Mouse (Mus musculus) stomach, adult 2 months (tissue): Measurements from ENCODE around the gene Vmn1r195. TPM values are rescaled to one million over a fixed set of nuclear protein-coding genes. Genes with fewer than 3 reads are reported as not detected.

ENCODE experiments used
- polyA plus RNA-seq: library from polyadenylated mRNA; depleted of rRNA; stranded (reverse); fragments of >200 nt; gene quantifications from 2 replicates; pipeline ENCODE4 v1.2.3, GENCODE M21; 2012; rRNA removed

The Vmn1r195 gene
- polyA plus RNA-seq: not detected in 2 replicates

DNA sequence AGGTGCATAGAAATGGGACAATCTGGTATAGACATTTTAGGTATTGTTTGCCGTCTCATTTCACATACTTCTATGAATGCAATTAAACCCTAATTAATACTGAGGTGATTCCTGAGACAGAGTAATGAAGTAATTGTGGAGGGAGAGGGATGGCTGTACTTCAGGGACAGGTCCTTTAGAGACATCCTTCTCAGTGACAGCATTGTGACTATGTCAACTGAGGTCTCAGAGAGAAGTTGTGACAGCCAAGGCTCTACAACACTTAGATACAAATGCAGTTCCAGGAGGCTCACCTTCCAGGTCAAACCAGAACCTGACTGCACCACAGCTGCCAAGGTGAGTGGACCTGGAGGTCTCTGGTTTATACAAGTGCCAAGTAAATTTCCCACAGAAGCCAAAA lies at the start of gene Vmn1r195:
Vmn1r195 (plus strand) TSS at position 301 of the 400 bp plus-strand sequence.

DNA sequence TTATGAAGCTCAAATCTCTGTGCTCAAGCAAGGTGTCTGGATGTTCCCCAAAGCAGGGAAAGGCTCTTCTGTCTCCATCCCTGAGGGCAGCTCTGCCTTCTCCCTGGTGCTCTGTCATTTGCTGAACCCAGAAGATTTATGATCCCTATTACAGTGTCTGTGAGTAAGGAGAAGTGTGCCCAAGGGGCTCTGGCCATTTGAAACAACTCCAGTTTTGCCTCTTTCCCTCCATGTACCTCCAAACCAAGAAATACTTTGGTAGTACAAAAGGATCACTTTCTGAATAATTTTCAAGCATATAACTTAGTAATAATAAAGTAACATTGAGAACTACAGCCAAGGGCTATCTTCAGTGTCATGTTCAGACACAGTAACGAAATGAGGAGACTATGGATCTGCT lies 47.3 kb upstream of the Vmn1r195 start, which contains the start of gene Vmn1r193:
Vmn1r193 (minus strand) TSS at position 101 of the 400 bp plus-strand sequence.

DNA sequence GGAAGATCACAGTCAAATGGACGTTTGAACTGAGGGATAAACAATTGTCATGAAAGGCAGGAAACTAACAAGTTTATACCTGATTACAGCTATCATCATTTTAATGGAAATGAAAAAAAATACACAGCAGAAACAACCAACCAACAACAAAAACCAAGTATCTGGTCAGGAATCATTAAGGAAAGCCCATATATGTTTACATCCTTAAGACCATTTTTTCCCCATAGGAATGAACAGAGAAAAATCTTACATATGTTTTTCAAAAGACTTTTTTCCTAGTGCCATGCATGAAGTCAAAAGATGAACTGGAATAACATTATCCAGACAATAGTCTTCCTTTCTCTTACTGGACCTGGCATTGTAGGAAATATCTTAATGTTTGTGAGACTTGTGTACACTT lies 26.4 kb upstream of the Vmn1r195 start, which contains the start of gene Vmn1r194:
Vmn1r194 (plus strand) TSS at position 301 of the 400 bp plus-strand sequence.

DNA sequence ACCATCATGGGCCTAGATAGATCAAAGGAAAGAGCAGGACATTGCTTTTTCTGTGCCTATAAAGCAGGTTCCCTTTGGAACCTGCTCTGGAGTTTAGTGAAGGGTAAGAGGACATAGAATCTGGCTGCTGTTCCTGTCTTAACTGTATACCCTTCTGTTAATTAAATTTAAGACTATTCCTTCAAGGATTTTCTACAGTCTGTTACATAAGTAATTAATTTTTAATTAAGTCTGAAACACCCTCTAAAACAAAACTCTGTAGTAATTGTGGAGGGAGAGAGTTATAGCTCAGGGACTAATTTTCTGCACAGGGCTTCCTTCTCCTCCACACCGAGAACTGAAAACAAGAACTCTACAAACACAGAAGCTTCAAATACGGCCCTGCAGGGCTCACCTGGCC lies 19.3 kb downstream of the Vmn1r195 start, which contains the start of gene Vmn1r196:
Vmn1r196 (plus strand) TSS at position 301 of the 400 bp plus-strand sequence.

DNA sequence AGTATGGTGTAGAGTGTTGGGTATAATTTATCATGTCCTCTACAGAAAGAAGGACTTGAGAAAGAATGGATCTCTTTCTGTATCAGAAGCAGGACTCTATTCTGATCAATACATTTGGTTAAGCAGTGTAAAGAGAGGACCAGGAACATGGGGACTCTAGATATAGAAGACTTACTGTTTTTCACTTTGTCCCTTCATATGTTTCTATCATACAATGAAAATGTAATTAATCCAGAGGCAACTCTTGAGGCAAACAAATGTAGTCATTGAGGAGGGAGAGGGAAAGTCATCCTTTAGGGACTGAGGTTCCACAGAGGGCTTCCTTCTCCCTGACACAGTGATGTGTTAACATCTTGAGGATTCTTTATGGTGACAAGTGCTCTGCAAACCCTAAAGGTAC lies 54.0 kb downstream of the Vmn1r195 start, which contains the start of gene Vmn1r197:
Vmn1r197 (plus strand) TSS at position 301 of the 400 bp plus-strand sequence.

Other genes with a start within 250 kb of the Vmn1r195 start
- gene Hist1h2ah, start 235.0 kb upstream of the Vmn1r195 start, polyA plus RNA-seq: 5.9 and 12.0 TPM in 2 replicates
- 9.0 and 9.2 TPM in 2 replicates for gene Hist1h2bk, start 234.7 kb upstream of the Vmn1r195 start, polyA plus RNA-seq
- 1.7 and 4.4 TPM in 2 replicates for gene Hist1h4i, start 229.2 kb upstream of the Vmn1r195 start, polyA plus RNA-seq
- 1.6 and 2.8 TPM in 2 replicates for gene Hist1h2ag, start 227.6 kb upstream of the Vmn1r195 start, polyA plus RNA-seq
- gene Hist1h2bj, start 227.3 kb upstream of the Vmn1r195 start, polyA plus RNA-seq: 3.4 and 3.7 TPM in 2 replicates
- gene Vmn1r188, start 186.1 kb upstream of the Vmn1r195 start, polyA plus RNA-seq: not detected in 2 replicates
- gene Vmn1r189, start 164.7 kb upstream of the Vmn1r195 start, polyA plus RNA-seq: not detected in 2 replicates
- gene Vmn1r191, start 86.6 kb upstream of the Vmn1r195 start, polyA plus RNA-seq: not detected in 2 replicates
- not detected in 2 replicates for gene Vmn1r192, start 79.4 kb upstream of the Vmn1r195 start, polyA plus RNA-seq
- gene Vmn1r193, start 47.4 kb upstream of the Vmn1r195 start, polyA plus RNA-seq: not detected in 2 replicates
- gene Vmn1r194, start 26.3 kb upstream of the Vmn1r195 start, polyA plus RNA-seq: not detected in 2 replicates
- not detected in 2 replicates for gene Vmn1r196, start 19.4 kb downstream of the Vmn1r195 start, polyA plus RNA-seq
- not detected in 2 replicates for gene Vmn1r197, start 54.1 kb downstream of the Vmn1r195 start, polyA plus RNA-seq
- gene Vmn1r198, start 79.8 kb downstream of the Vmn1r195 start, polyA plus RNA-seq: not detected in 2 replicates
- not detected in 2 replicates for gene Vmn1r199, start 109.3 kb downstream of the Vmn1r195 start, polyA plus RNA-seq
- not detected in 2 replicates for gene Vmn1r200, start 119.9 kb downstream of the Vmn1r195 start, polyA plus RNA-seq
- not detected in 2 replicates for gene Vmn1r201, start 201.4 kb downstream of the Vmn1r195 start, polyA plus RNA-seq
- gene Vmn1r202, start 234.9 kb downstream of the Vmn1r195 start, polyA plus RNA-seq: not detected in 2 replicates
- gene Vmn1r203, start 247.6 kb downstream of the Vmn1r195 start, polyA plus RNA-seq: not detected in 2 replicates